Mouse (Mus musculus): ENCODE measurements around the gene Phactr2. TPM values are rescaled to one million over a fixed set of nuclear protein-coding genes. Genes with fewer than 3 reads are reported as not detected.
"Not testable (repeated sequence)": the region's sequence is repeated elsewhere in the genome, so short reads cannot be mapped to it uniquely, and the experiment has no call there.

Gene Phactr2
- 24.0 and 24.5 TPM in 2 replicates for polyA plus RNA-seq (2014; fragmentation: Nextera tagmentation; extraction: Ambion mirVana)

DNA sequence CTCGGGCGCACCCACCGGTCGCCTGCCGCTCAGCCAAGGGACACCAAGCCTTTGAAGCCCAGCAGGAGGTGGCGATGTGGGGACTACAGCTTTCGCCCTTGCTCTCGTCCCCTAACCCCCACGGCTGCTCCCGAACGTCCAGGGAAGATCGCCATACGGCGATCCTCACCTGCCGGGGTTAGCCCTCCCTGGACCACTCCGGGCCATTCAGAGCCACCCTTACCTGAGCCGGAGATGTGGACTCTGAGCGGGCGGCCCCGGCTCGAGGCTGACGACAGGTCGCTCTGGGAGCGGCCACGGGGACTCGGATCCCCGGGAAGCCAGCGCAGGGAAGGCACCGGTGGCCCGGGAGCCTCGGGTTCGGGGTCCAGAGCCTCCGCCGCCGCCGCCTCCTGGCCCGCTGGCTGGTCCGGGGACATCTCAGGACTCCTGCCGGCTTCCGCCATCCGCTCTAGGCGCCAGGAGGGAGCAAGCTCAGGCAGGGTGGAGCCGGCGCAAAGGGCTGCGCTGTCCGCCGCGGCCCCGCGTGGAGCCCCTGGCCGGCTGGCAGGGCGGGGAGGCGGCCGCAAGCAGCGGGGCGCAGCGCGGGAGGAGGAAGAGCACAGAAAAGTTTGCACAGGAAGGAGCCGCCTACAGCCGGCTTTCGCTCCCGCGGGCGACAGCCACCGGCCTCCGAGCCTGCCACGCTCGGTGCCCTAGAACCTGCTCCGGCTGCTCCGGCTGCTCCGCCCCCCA is at the start of gene Phactr2:
TSS of gene Phactr2 (minus strand) at position 580 of the 735 bp plus-strand sequence.
- peak within 1 kb of the TSS; percentile 74 for H3K9ac ChIP-seq (replicated peaks; ENCODE audit: low read length)
- peak within 1 kb of the TSS; percentile 65 for H3K4me3 ChIP-seq (ENCODE audit: low read depth, low read length)
- WGBS = 1% methylated on average over 57 of the region's 71 CpGs
- ATAC-seq (replicated peaks; ENCODE audit: insufficient number of reproducible peaks, low FRiP score, low TSS enrichment, low read depth) (peak; percentile 78), DNase-seq (ENCODE audit: low spot score) (peak; percentile 67)
- H3K27ac ChIP-seq (replicated peaks; ENCODE audit: low read depth, low read length) = no peak within 1 kb of the TSS
- H3K4me2 ChIP-seq (ENCODE audit: low read depth, low read length) = peak within 1 kb of the TSS; percentile 99
- H3K4me1 ChIP-seq (ENCODE audit: control insufficient read depth, insufficient read depth, low read length) = no peaks in the 10 kb centered on the region; the same call in 1 of the 2 replicates
- H3K27me3 ChIP-seq (ENCODE audit: control insufficient read depth, insufficient read depth, low read length) = peaks cover 9% of the 10 kb centered on the region; the same call in 1 of the 2 replicates
- no peaks in the 10 kb centered on the region for H3K36me3 ChIP-seq (replicated peaks; ENCODE audit: control insufficient read depth, insufficient read depth, low read depth, low read length)
- no peaks in the 10 kb centered on the region for H3K9me3 ChIP-seq (replicated peaks; ENCODE audit: control insufficient read depth, low read length)

DNA sequence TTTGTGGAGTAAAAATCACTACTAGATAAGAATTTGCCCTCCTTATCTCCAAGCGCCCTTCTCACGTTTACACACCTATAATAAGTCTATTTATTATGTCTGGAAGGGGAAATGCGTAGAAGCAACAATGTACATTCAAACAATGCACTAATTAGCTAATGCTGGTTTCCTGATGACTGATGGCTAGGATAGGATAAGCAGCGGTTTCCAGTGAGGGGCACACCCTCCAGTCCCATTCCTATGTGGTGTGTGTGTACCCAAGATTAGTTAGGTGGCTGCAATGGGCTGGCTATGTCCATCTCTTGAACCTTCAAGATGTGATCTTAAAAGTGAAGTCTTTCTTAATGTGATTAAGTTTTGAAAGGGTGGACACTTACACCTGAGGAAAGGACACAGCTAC is 47.6 kb upstream of the Phactr2 start:
- Histone ChIP-seq H3K4me1 (ENCODE audit: control insufficient read depth, insufficient read depth, low read length) (no peaks in the 10 kb centered on the region), H3K27ac (replicated peaks; ENCODE audit: low read depth, low read length) (no peak overlapping the region), H3K9me3 (replicated peaks; ENCODE audit: control insufficient read depth, low read length) (no peaks in the 10 kb centered on the region), H3K27me3 (ENCODE audit: control insufficient read depth, insufficient read depth, low read length) (no peaks in the 10 kb centered on the region), H3K36me3 (replicated peaks; ENCODE audit: control insufficient read depth, insufficient read depth, low read depth, low read length) (no peaks in the 10 kb centered on the region), H3K9ac (replicated peaks; ENCODE audit: low read length) (no peak overlapping the region), H3K4me2 (ENCODE audit: low read depth, low read length) (no peak overlapping the region), H3K4me3 (ENCODE audit: low read depth, low read length) (no peak overlapping the region)
- 82% methylated on average over 4 of the region's 4 CpGs for WGBS
- no peak for ATAC-seq (replicated peaks; ENCODE audit: insufficient number of reproducible peaks, low FRiP score, low TSS enrichment, low read depth)
- no peak for DNase-seq (ENCODE audit: low spot score)

DNA sequence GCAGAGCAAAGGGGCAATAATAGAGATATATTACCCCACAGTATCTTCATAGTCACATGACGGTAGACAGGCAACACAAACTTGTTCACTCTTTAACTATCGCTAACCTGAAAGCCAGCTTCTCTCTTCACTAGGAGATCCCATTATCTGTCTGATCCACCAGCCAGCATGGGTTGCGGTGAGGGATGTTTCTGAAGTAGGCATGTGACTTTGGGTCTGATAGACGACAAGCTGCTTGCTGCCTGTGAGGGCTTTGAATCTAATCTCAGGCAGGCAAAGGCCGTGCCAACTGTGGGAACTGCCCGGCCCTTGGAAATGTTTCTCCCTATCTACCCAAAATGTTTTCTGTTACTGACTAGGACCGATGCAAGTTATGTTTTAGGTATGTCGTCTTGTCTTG is 28.2 kb upstream of the Phactr2 start:
- no peak overlapping the region for H3K27ac ChIP-seq (replicated peaks; ENCODE audit: low read depth, low read length)
- no peak for DNase-seq (ENCODE audit: low spot score)
- no peak overlapping the region for H3K4me3 ChIP-seq (ENCODE audit: low read depth, low read length)
- H3K4me1 ChIP-seq (ENCODE audit: control insufficient read depth, insufficient read depth, low read length) = no peaks in the 10 kb centered on the region
- H3K4me2 ChIP-seq (ENCODE audit: low read depth, low read length) = no peak overlapping the region
- no peaks in the 10 kb centered on the region for H3K9me3 ChIP-seq (replicated peaks; ENCODE audit: control insufficient read depth, low read length)
- no peaks in the 10 kb centered on the region for H3K27me3 ChIP-seq (ENCODE audit: control insufficient read depth, insufficient read depth, low read length)
- no peak for ATAC-seq (replicated peaks; ENCODE audit: insufficient number of reproducible peaks, low FRiP score, low TSS enrichment, low read depth)
- H3K36me3 ChIP-seq (replicated peaks; ENCODE audit: control insufficient read depth, insufficient read depth, low read depth, low read length) = no peaks in the 10 kb centered on the region
- WGBS = 89% methylated on average over 8 of the region's 8 CpGs
- H3K9ac ChIP-seq (replicated peaks; ENCODE audit: low read length) = no peak overlapping the region

DNA sequence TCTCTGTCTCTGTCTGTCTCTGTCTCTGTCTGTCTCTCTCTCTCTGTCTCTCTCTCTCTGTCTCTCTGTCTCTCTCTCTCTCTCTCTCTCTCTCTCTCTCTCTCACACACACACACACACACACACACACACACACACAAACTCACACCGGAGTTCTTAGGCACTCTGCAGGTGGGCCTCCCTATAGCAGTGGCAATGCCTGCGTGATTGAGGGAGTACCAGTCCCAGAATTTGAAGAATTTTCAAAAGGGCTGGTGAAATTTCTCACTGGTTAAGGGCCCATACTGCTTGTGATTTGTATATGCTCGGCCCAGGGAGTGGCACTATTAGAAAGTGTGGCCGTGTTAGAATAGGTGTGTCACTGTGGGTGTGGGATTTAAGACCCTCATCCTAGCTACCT is 27.3 kb upstream of the Phactr2 start:
- not testable (repeated sequence) for H3K9me3 ChIP-seq (replicated peaks; ENCODE audit: control insufficient read depth, low read length); H3K4me1 ChIP-seq (ENCODE audit: control insufficient read depth, insufficient read depth, low read length); H3K36me3 ChIP-seq (replicated peaks; ENCODE audit: control insufficient read depth, insufficient read depth, low read depth, low read length); ATAC-seq (replicated peaks; ENCODE audit: insufficient number of reproducible peaks, low FRiP score, low TSS enrichment, low read depth); H3K27ac ChIP-seq (replicated peaks; ENCODE audit: low read depth, low read length); DNase-seq (ENCODE audit: low spot score); H3K27me3 ChIP-seq (ENCODE audit: control insufficient read depth, insufficient read depth, low read length)
- peak overlapping the region; percentile 76 for H3K4me2 ChIP-seq (ENCODE audit: low read depth, low read length)
- H3K4me3 ChIP-seq (ENCODE audit: low read depth, low read length) = peak overlapping the region; percentile 52
- 62% methylated on average over 4 of the region's 4 CpGs for WGBS
- peak overlapping the region; percentile 68; the same call in 1 of the 2 replicates for H3K9ac ChIP-seq (replicated peaks; ENCODE audit: low read length)

DNA sequence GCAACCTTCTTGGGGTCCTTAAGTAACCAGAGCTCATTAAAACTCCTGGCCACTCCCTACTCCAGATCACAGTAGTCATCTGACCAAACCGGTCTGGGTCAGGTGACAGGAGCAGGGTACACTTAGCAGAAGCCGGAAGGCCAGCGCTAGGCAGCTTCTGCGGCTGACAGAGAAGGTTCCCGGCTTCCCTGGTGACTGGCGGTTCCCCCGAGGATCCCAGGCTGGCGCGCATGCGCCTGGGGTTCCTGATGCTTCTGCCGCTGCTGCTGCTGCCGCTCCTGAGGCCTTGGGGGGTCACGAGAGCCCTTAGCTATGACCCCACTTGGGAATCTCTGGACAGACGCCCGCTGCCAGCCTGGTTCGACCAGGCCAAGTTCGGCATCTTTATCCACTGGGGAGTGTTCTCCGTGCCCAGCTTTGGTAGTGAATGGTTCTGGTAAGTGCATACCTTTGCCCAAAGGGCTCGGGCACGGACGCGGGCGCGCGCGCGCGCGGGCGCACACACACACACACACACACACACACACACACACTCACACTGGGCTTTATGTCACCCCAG is 26.8 kb upstream of the Phactr2 start:
- H3K36me3 ChIP-seq (replicated peaks; ENCODE audit: control insufficient read depth, insufficient read depth, low read depth, low read length) = no peaks in the 10 kb centered on the region
- no peaks in the 10 kb centered on the region for H3K4me1 ChIP-seq (ENCODE audit: control insufficient read depth, insufficient read depth, low read length)
- H3K9ac ChIP-seq (replicated peaks; ENCODE audit: low read length) = peak overlapping the region; percentile 68
- H3K9me3 ChIP-seq (replicated peaks; ENCODE audit: control insufficient read depth, low read length) = no peaks in the 10 kb centered on the region
- under 1% methylated on average over 30 of the region's 30 CpGs for WGBS
- DNase-seq (ENCODE audit: low spot score) = peak; percentile 88
- H3K27me3 ChIP-seq (ENCODE audit: control insufficient read depth, insufficient read depth, low read length) = no peaks in the 10 kb centered on the region
- ATAC-seq (replicated peaks; ENCODE audit: insufficient number of reproducible peaks, low FRiP score, low TSS enrichment, low read depth) = peak; percentile 91
- no peak overlapping the region for H3K27ac ChIP-seq (replicated peaks; ENCODE audit: low read depth, low read length)
- peak overlapping the region; percentile 76 for H3K4me2 ChIP-seq (ENCODE audit: low read depth, low read length)
- H3K4me3 ChIP-seq (ENCODE audit: low read depth, low read length) = peak overlapping the region; percentile 52

DNA sequence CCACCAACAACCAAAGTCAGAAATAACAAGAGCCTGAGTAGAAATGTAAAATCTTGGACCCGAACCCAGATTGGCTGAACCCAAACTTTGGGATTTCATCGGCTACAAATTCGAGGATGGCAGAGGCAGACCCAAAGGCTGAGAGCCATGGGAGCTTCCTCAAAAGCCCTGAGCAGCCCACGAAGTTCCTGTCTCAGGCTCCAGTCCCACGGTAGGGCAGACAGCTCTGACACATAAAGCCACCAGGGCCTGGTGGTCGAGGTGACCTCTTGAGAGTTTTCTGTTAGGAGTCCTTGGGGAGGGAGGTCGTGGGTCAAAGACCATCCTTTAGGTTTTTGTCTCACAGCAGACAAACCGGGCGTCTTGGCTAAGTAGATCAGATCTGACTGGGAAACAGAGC is 26.3 kb upstream of the Phactr2 start:
- no peaks in the 10 kb centered on the region for H3K9me3 ChIP-seq (replicated peaks; ENCODE audit: control insufficient read depth, low read length)
- no peaks in the 10 kb centered on the region for H3K36me3 ChIP-seq (replicated peaks; ENCODE audit: control insufficient read depth, insufficient read depth, low read depth, low read length)
- H3K27me3 ChIP-seq (ENCODE audit: control insufficient read depth, insufficient read depth, low read length) = no peaks in the 10 kb centered on the region
- H3K4me2 ChIP-seq (ENCODE audit: low read depth, low read length) = peak overlapping the region; percentile 76
- DNase-seq (ENCODE audit: low spot score) (no peak), ATAC-seq (replicated peaks; ENCODE audit: insufficient number of reproducible peaks, low FRiP score, low TSS enrichment, low read depth) (no peak)
- WGBS = 45% methylated on average over 9 of the region's 9 CpGs
- H3K9ac ChIP-seq (replicated peaks; ENCODE audit: low read length) = peak overlapping the region; percentile 68; the same call in 1 of the 2 replicates
- no peaks in the 10 kb centered on the region for H3K4me1 ChIP-seq (ENCODE audit: control insufficient read depth, insufficient read depth, low read length)
- no peak overlapping the region for H3K4me3 ChIP-seq (ENCODE audit: low read depth, low read length)
- no peak overlapping the region for H3K27ac ChIP-seq (replicated peaks; ENCODE audit: low read depth, low read length)

DNA sequence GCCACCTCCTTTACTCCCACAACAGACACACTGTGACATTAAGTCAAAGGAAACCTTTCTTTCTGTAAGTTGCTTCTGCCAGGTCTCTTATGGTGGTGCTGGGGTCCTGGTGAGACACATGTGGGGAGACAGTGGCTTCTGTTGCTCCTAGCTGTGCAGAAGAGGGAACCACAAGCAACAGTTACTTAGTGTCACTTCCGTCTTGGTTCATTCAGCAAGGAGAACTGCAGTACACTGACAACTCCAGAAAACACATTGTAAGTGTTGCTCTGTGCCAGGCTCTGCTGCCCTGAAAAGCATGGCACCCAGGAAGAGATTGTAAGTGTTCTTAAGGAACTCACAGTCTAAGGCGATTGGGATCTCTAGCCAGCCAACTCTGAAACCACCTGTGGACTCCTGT is 25.1 kb upstream of the Phactr2 start, which contains the start of gene Fuca2:
TSS of gene Fuca2 (plus strand) at position 210 of the 400 bp plus-strand sequence.
- 77% methylated on average over 2 of the region's 2 CpGs for WGBS
- Histone ChIP-seq H3K4me1 (ENCODE audit: control insufficient read depth, insufficient read depth, low read length) (no peaks in the 10 kb centered on the region), H3K4me2 (ENCODE audit: low read depth, low read length) (no peak within 1 kb of the TSS; the same call in 1 of the 2 replicates), H3K27ac (replicated peaks; ENCODE audit: low read depth, low read length) (no peak within 1 kb of the TSS), H3K4me3 (ENCODE audit: low read depth, low read length) (no peak within 1 kb of the TSS), H3K27me3 (ENCODE audit: control insufficient read depth, insufficient read depth, low read length) (no peaks in the 10 kb centered on the region), H3K9ac (replicated peaks; ENCODE audit: low read length) (no peak within 1 kb of the TSS), H3K36me3 (replicated peaks; ENCODE audit: control insufficient read depth, insufficient read depth, low read depth, low read length) (no peaks in the 10 kb centered on the region), H3K9me3 (replicated peaks; ENCODE audit: control insufficient read depth, low read length) (no peaks in the 10 kb centered on the region)
- ATAC-seq (replicated peaks; ENCODE audit: insufficient number of reproducible peaks, low FRiP score, low TSS enrichment, low read depth) (no peak), DNase-seq (ENCODE audit: low spot score) (no peak)

DNA sequence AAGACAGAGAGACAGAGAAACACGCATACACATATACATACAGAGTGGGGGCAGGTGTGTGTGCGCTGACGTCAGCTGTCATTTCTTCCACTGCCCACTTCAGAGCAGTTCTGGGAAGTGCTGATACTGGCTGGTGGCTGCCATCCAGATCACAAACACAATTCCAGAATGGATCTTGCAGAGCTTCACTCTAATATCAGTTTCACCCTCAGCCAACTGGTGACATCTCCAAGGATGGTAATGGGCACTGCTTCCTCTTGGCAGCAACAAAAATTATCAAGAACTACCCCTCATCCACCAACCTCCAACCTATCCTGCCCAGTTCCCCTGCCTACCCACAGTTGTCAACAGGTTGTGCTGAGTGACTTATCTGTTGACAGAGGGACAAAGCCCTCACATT is 22.1 kb upstream of the Phactr2 start:
- no peak overlapping the region for H3K4me2 ChIP-seq (ENCODE audit: low read depth, low read length)
- H3K4me3 ChIP-seq (ENCODE audit: low read depth, low read length) = no peak overlapping the region
- H3K27ac ChIP-seq (replicated peaks; ENCODE audit: low read depth, low read length) = no peak overlapping the region
- no peaks in the 10 kb centered on the region for H3K4me1 ChIP-seq (ENCODE audit: control insufficient read depth, insufficient read depth, low read length)
- H3K9ac ChIP-seq (replicated peaks; ENCODE audit: low read length) = no peak overlapping the region
- WGBS = 98% methylated on average over 3 of the region's 3 CpGs
- ATAC-seq (replicated peaks; ENCODE audit: insufficient number of reproducible peaks, low FRiP score, low TSS enrichment, low read depth) (no peak), DNase-seq (ENCODE audit: low spot score) (no peak)
- no peaks in the 10 kb centered on the region for H3K9me3 ChIP-seq (replicated peaks; ENCODE audit: control insufficient read depth, low read length)
- no peaks in the 10 kb centered on the region for H3K36me3 ChIP-seq (replicated peaks; ENCODE audit: control insufficient read depth, insufficient read depth, low read depth, low read length)
- no peaks in the 10 kb centered on the region for H3K27me3 ChIP-seq (ENCODE audit: control insufficient read depth, insufficient read depth, low read length)
